Mouse (Mus musculus) T-helper 17 cell (primary cell): Measurements from ENCODE around the gene Spon1.

Experiments
- in situ Hi-C, 2 experiments: fragments of 300-600 bp; cut with MboI, MseI; formaldehyde crosslinking; loops; 1 replicate in 1 of 2; 2 replicates in 1 of 2; pipeline ENCODE4 v1.15.1; 2025; ENCODE audit warnings: high pct_unique_total_duplicates in 2 of 2

The Spon1 gene

DNA sequence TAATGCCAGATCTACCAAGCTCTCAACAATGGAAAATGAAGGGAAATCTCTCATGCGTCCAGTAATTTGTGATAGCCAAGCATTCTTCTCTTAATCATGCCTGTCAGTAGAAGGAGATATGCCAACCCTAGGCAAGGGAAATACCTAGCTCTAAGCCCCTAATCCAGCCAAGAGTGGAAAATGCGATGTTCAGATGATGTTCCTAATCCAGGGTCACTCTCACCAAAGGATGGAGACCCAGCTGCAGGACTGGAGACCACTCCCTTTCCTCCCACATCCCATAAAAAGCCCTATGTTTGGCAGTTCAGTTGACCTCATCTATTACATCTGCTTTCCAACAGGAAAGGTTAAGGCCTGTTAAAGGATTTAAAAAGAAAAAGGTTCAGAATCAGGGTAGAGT lies 62.8 kb downstream of the Spon1 start:
- in situ Hi-C loops = no loop called here

DNA sequence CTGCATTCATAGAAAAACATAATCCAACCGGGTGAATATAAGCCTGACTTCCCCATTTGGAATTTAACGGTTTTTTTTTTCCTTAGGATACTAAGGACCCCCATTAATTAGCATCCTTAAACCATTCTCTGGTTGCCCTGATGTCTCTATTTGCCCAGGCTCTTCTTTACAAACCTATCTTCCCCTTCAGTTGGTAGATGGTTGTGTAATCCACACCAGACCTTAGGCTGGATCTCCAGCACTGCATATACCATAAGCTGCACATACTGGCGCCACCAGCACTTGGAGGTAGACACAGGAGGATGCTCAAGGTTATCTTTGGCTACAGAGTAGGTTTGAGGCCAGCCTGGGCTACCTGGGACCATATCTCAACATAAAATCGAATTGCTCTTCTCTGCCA lies 71.4 kb downstream of the Spon1 start:
- in situ Hi-C loops = loop anchor here in 1 of 2 experiments (10.0 kb wide), 1 partner anchor 292 kb away; no protein-coding TSS in a partner anchor

DNA sequence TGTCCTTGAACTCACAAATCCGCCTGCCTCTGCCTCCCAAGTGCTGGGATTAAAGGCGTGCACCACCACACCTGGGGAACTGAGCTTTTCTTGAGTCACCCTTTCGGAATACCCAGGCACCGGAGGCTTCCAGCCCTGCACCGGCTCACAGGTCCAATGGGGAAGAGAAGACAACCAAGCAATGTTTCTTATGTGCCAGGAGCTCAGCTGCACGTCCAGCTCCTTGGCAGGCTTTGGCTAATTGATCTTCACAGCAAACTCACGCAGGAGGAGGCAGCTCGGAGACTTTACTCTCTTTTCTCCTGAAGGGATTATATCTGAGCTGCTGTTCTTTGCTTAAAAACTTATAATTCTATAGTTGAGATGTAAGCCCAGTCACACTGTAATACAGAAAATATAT lies 73.6 kb downstream of the Spon1 start:
- in situ Hi-C loops = loop anchor here in 1 of 2 experiments (10.0 kb wide), 1 partner anchor 295 kb away; no protein-coding TSS in a partner anchor

DNA sequence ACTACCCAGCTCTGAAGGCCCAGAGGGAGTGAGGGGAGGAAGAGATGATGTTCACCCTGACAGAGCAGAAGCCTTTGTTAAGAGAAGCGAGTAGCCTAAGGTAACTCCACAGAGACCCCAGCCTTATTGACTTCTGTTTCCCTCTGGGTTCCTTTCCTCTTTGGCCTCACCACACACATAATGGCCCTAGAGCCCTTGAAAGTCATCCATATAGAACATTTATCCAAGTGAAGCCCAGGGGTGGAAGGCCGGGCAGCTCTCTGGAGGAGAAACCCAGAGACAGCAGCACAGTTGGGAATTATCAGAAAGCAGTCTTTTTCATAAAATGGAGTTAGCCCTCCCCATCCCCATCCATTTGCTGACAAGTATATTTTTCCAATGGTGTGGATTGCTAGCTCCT lies 75.7 kb downstream of the Spon1 start:
- in situ Hi-C loops = no loop called here

DNA sequence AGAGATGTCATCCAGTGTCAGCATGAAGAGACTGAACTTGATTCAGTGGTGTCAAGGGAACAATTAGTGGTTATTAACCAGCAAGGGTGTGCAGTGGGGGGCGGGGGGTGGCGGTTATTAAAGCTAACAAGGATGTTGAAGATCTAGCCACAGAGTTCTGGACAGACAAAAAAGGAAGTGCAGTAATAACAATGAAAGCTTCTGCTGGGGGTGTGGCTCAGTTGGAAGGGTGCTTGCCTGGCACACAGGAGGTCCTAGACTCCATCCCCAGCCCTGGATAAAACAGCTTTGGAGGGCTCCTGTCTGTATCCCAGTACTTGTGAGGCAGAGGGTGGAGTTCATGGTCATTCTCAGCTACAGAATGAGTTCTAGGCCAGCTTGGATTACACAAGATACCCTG lies 77.4 kb downstream of the Spon1 start:
- in situ Hi-C loops = no loop called here

DNA sequence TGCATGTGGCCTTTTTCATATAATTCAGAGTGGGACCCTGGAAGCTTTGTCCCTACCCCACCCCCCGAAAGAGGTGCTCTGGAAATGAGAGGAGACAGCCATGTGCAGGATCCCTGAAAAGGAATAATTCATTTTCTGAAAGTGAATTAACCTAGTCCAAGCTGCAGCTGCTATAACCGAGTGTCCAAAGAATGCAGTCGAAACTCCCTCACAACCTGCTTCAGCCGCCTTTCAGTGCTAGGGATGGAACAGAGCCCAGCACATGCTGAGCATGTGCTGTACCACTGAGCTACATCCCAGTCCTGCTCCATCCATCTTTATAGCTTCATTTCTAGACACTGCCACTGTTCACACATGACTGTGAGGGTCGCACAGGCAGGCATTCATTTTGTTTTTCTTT lies 79.4 kb downstream of the Spon1 start:
- in situ Hi-C loops = no loop called here

DNA sequence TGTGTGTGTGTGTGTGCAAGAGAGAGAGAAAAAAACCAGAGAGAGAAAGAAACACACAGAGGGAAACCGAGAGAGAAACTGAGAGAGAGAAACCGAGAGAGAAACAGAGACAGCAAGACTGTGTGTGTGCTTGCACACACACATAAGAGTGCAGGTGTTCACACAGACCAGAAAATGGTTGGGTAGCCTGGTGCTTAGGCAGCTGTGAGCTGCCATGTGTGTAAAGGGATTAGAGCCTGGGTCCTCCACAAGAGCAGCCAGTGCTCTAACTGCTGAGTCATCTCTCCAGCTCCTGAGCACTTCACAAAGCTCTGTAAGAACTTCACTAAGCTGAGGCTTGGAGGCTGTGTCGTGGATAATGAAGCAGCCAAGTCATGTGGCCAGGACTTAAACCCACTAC lies 80.8 kb downstream of the Spon1 start:
- in situ Hi-C loops = no loop called here

DNA sequence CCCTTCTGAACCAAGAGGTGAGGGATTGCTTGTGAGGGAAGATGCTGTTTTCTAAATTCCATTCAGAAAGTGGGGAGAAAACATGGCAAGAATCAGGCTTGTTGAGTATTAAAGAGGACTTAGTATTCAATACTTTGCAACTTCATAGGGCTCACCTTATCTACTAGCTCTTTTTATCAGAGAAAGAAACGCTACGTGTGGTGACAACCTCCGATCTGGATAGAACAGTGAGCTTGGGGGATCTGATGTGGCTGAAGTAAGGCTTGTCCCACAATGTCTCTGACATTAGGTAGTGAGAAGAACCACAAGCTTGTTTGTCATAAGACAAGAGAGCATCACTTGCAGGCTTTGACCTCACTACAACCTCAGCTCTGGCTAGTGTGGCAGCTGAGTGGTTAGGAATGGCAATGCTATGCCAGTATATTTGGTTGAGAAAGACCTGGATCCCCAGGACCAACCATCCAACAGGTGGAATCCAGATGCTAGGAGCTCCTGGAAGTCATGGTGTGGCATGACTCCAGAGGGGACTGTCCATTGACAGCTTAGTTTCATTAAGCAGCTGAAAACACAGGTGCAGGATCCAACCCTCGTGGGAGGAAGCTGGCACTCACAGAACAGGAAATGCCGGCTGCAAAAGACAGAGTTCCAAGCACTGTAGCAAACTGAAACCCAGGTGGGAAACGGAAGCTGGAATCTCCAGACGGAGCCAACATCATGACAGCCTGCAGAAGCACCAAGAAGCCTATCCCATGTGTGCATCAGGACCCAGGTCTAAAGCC lies 81.4 kb downstream of the Spon1 start:
- in situ Hi-C loops = no loop called here

DNA sequence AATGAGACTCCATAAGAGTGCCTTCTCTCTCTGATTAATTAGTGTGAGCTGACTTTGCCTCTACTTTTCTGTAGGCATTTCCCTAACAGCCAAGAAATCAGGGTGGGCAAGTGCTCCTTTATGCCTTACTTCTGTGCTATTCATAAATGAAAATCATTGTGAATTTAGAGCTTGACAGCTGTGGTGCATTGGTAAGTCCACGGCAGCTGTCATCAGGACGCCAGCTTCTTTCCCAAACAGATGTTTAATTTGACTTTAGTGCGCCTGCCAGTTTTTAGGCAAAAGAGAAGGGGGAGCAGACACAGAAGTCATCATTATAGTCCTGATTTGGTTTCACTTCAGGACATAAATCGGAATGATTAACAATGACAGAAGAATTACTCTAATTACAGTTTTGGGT lies 84.6 kb downstream of the Spon1 start:
- in situ Hi-C loops = no loop called here

DNA sequence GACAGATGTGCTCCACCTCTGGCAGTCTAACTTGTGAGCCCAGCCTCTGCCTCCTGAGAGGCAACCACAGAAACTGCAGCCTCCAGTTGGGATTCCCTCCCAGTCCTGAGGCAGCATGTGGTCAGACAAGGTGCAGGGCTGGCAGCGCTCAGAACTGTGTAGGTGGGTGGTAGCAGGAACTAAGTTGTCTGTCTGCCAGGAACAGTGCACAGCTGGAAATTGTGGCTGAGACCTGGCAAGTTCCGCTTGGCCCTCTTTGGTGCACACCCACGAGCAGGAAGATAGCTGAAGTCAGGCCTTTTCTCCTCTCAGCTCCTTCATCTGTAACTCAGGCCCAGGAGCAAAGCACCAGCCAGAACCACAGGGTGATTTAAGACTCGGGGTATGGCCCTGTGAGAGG lies 89.6 kb downstream of the Spon1 start:
- in situ Hi-C loops = no loop called here

DNA sequence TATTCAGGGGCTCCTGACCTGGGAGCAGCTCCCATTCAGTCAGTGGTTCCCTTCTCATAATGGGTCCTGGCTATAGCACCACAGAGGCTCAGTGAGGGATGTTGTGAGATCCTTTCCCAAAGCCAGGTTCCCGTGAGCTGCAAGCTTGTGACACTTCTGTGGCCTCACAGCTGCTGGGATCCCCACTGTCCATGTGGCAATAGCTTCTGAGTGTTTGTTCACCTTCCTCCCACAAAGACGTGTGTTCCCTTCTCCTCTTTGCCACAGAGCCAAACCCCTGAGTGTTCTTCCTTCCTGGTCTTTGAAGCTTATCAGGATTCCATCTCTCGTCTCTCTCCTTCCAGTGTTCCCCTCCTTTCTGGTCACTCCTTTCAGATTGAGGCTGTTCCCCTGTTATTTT lies 90.3 kb downstream of the Spon1 start:
- in situ Hi-C loops = no loop called here

DNA sequence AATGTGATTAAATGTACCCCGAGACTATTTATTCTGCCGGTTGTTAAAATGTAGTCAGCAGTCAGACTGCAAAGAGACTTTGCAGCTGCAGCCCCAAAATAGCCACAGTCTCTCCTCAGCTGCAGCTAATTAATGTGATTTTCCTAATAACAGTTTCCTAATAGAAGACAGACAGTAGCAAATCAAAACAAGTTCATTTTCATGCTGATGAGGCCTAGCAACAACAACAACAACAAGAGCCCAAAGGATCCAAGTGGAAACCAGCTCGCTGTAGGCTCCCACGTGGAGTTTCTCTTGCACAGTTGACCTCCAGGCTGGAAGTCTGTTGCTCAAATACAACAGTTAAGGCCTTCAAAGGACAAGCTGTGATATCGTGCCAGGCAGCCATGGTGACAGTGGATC lies 93.7 kb downstream of the Spon1 start:
- in situ Hi-C loops = no loop called here

DNA sequence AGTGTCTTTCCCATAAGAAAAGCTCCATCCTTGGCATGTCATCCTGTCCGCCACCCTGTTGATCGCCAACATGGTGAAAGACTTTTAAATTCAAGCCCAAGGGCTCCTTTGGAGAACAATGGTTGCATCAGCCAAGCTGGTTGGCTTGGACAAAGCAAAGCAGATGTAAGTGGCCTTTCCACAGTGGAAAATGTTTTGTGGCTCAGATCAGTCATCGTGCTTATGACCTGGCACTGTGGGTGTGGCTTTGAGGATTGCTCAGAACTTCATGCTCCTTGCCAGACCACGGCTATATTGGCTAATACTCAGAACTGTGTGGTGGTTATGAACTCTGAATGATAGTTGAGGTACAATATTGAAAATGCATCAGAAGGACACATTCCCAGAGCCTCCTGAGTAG lies 96.2 kb downstream of the Spon1 start:
- in situ Hi-C loops = no loop called here

DNA sequence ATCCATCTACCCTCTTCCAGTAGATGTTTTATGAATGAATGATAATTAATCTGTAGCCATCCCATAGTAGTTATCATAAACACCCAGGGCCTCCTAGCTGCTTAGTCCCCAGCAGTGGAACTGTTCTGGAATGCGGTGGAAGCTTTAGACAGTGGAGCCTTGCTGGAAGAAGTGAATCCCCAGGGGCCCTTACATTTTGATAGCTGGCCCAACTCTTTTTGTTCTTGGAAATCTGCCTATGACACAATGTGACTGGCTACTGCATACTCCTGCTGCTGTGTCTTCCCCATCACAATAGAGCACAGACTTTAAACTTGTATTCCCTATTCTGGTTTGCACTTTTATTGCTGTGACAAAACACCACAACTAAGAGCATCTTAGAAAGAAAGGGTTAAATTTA lies 107.0 kb downstream of the Spon1 start:
- in situ Hi-C loops = no loop called here

DNA sequence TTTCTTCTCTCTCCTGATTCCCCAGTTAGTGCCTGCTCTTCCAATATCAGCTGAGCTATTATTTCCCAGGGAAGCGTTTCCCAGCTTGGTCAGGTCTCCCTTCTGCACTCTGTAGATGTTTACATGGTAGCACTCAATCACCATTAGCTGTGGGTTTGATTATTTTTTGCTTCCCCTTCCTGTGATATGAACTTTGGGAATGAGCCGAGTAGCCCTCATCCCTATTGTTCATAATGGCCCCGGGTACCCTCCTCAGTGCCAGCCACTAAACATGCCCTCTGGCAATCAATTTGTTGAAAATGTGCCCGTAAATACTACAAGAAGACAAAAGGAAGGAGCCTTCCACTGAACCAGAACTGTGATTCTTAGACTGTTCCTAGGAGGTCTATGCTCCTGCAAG lies 111.7 kb downstream of the Spon1 start:
- in situ Hi-C loops = no loop called here

DNA sequence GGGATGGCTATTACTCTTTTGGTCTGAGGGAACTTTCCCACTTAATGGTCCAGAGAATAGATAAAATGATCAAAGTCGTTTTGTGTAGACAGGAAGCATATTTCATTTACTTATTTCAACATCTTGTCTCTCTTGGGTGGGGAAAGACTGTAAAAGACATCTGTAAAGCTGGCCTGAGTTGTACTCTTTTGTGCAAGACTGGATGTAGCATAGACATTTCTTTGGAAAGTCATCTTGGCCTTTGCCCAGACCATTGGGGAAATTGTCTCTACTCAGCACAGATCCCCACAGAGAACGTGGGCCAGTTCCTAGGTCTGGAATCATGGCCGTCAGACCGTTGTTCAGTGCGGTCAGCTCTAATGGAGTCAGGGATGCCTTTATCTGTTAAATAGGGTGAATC lies 112.1 kb downstream of the Spon1 start:
- in situ Hi-C loops = no loop called here

DNA sequence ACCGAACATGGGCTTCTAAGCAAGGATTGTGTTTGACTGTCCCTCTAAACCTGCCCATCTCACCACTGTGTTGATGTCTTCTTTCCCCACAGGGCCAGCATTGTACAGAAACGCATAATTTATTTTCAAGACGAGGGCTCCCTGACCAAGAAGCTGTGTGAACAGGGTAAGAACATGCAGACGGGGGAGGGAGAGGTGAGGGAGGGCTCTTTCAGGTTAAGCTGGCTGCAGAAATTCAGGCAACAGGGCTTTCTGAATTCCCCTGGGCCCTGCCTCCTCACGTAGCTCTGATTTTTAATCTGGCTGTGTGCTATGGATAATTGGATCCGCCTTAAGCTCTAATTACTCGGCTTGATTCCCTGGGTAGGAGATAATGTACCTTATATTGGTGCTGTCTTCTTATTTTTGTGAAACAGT lies 113.3 kb downstream of the Spon1 start:
- in situ Hi-C loops = no loop called here

DNA sequence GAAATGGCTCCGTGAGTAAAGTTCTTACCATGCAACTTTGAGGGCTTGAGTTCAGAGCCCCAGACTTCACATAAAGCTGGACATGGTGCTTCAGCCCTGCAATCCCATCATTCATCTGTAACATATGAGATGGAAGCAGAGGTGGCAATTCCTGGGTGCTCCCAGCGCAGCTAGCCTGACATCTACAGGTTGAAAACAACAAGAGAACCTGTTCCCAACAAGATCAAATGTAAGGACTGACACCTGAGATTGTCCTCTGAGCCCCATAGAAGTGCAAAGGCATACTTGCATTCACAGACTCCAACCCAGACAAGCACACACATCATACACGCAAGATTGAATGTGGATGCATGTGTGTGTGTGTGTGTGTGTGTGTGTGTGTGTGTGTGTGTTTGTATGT lies 114.2 kb downstream of the Spon1 start:
- in situ Hi-C loops = no loop called here

DNA sequence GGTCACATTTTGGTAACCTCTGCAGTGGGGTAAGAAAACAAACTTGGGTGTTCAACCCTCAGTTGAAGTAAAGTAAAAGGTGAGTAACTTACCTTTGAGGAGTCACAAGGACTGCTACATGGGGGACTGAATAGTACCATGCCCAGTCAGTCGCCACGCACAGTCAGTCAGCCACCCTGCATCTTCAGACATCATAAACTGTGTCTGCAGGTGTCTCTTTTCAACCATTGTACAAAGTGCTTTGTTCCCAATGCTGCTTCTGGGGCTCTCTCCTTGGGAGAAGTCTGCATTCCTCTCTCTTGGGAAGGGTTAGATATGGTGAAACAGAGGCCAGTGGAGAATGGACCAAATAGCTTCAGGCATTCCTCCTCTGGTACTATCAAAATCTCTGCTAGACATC lies 125.0 kb downstream of the Spon1 start:
- in situ Hi-C loops = no loop called here

DNA sequence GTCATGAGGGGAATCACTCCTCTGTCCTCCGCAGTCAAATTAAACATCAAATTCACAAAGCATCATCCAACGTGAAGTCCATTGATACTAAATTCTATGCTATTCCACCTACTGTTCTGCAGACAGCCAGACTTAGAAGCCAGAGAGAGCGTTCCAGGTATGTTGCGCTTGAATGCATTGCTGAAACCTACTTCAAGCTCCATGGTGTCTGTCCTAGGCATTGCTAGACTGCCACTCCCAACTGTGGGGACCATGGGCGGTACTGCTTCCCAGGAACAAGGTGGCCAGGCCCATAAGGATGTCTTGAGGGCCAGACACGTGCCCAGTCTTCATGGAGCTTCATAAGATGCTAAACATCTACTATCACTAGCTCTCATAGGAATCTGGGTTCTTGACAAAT lies 125.7 kb downstream of the Spon1 start:
- in situ Hi-C loops = no loop called here

DNA sequence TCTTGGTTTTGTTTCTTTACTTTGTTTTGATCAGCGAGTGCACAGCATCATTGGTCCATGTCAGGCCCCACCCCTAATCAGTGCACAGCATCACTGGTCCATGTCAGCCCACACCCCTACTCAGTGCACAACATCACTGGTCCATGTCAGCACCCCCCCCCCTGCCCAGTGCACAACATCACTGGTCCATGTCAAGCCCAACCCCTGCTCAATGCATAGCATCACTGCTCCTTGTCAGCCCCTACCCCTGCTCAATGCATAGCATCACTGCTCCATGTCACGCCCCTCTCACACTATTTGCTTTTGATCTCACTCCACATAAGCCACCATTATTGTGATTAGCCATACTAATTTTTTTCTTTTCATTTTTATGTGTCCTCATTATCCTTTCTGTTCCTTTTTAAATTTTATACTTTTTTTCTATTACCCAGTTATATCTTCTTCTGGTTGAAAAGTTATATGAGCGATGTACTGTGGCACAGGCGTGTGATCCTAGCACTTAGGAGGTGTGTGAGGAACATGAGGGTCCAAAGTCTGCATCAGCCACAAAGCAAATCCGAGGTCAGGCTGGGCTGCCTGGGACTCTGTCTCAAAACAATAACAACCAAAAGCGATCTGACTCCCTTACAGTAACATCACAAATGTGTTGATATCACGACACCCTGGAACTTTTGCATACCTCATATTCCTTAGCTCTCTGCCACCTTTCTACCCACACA lies 128.3 kb downstream of the Spon1 start:
- in situ Hi-C loops = no loop called here

DNA sequence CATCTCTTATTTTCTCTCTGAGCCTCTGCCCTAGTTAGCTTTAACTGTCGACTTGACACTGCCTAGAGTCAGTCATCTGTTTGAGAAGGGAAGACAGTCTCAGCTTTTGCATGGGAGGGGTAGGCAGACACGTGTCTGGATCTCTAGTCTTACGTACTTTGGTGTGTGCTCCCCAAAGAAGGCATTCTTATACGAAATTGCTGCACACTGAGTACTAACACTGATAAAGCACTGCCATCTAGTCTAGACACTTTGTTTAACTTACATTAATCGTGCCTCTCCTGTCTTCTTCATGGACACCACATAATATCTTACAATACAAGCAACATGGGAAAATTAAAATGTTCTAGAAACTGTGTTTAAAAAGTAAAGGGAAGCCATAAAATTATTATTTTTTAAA lies 129.5 kb downstream of the Spon1 start:
- in situ Hi-C loops = loop anchor here in 1 of 2 experiments (5.0 kb wide), 1 partner anchor 802 kb away; no protein-coding TSS in a partner anchor

DNA sequence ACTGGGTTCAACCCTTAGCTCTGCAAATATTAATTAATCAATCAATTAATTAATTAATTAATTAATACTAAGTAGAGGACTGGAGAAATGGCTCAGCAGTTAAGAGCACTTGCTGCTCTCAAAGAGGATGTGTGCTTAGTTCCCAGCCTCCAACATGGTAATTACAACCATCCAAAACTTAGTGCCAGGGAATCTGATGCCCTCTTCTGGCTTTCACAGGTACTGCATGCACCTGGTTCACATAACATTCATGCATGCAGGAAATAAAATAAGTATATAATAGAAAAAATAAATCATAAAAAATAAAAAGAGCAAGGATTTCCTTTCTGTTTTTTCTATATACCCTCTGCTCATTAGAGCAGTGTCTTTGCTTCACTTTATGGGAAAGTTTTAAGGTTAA lies 132.6 kb downstream of the Spon1 start:
- in situ Hi-C loops = loop anchor here in 1 of 2 experiments (5.0 kb wide), 1 partner anchor 799 kb away; no protein-coding TSS in a partner anchor
